Mouse (Mus musculus) lung, adult 2 months (tissue): ENCODE results near the gene Acsm2.

Source experiments
- CTCF ChIP-seq: fragments of 200-500 bp; IDR thresholded peaks from 2 replicates; pipeline ENCODE4 v1.5.1; 2011; ENCODE audit warnings: mild to moderate bottlenecking, low read length, control low read depth; ENCODE audit not compliant: insufficient read depth
- POLR2A ChIP-seq: fragments of 200-500 bp; IDR thresholded peaks from 2 replicates; pipeline ENCODE4 v1.6.1; 2011; ENCODE audit warnings: low read depth, mild to moderate bottlenecking, control low read depth, low read length, borderline replicate concordance; ENCODE audit errors: extremely low read depth

DNA sequence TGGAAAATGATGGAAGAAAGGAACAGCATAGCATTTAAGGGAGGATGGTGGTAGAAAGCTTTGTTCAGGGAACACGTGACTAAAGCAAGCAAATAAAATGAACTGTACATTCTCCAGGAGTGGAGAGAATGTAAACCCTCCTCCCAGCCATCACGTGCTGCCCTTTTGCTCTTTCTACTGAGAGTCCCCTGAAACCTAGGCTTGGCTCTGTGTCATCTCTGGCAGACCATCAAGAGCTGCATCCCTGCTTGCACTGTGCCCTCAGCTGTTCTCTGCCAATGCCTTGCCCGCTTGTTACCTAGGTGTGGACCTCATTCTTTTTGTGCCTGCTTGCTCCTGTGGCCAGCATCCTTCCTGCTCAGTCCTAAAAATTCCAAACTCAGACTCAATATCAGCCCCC lies 32.3 kb upstream of the Acsm2 start:
- TF ChIP-seq POLR2A (no peak), CTCF (no peak)
